Mouse (Mus musculus) cortical plate, adult 2 months (tissue): ENCODE measurements at regions not wholly inside any gene's neighbourhood (a gene's known extent, or its start where the extent isn't known, plus 50 kb on each side); places are given as distances from the start of the nearest gene placed in this dataset.

Experiments
- H3K27ac ChIP-seq: fragments of 200-500 bp; 2 replicates; pipeline ENCODE4 v1.5.1; 2012; ENCODE audit warnings: low read length, control low read depth, inconsistent platforms; ENCODE audit not compliant: insufficient read depth
- H3K4me1 ChIP-seq: fragments of 200-500 bp; 2 replicates; pipeline ENCODE4 v1.6.1; 2011; ENCODE audit warnings: low read length; ENCODE audit not compliant: control insufficient read depth, insufficient read depth
- H3K4me3 ChIP-seq: fragments of 200-500 bp; 2 replicates; pipeline ENCODE4 v1.5.1; 2011; ENCODE audit warnings: mild to moderate bottlenecking, low read length, control low read depth; ENCODE audit not compliant: insufficient read depth
- CTCF ChIP-seq: fragments of 200-500 bp; IDR thresholded peaks from 2 replicates; pipeline ENCODE4 v1.5.1; 2011; ENCODE audit warnings: mild to moderate bottlenecking, control low read depth, low read length; ENCODE audit not compliant: insufficient read depth; ENCODE audit errors: extremely low read depth
- POLR2A ChIP-seq: fragments of 200-500 bp; IDR thresholded peaks from 2 replicates; pipeline ENCODE4 v1.6.1; 2011; ENCODE audit warnings: mild to moderate bottlenecking, low read length, control low read depth; ENCODE audit not compliant: insufficient read depth; ENCODE audit errors: extremely low read depth

- Histone ChIP-seq H3K4me3 (no peak overlapping the region), H3K4me1 (peaks cover 5% of the 10 kb centered on the region), H3K27ac (no peak overlapping the region)
- TF ChIP-seq POLR2A (no peak), CTCF (no peak)
These were observed 85.2 kb upstream of the Gm26897 start for GRCm38 (mm10) chr5:111648481-111648880.

- no peak; the same call in 1 of the 2 replicates for TF ChIP-seq POLR2A
- no peak for TF ChIP-seq CTCF
- Histone ChIP-seq H3K27ac (no peak overlapping the region), H3K4me3 (no peak overlapping the region), H3K4me1 (peaks cover 5% of the 10 kb centered on the region)
These were observed 84.7 kb upstream of the Gm26897 start for GRCm38 (mm10) chr5:111649012-111649411.

- no peak overlapping the region for H3K27ac ChIP-seq
- no peak overlapping the region for H3K4me3 ChIP-seq
- peaks cover 4% of the 10 kb centered on the region for H3K4me1 ChIP-seq
- TF ChIP-seq CTCF: no peak
- no peak for TF ChIP-seq POLR2A
These were observed 81.3 kb upstream of the Gm26897 start for GRCm38 (mm10) chr5:111652472-111652871.

DNA sequence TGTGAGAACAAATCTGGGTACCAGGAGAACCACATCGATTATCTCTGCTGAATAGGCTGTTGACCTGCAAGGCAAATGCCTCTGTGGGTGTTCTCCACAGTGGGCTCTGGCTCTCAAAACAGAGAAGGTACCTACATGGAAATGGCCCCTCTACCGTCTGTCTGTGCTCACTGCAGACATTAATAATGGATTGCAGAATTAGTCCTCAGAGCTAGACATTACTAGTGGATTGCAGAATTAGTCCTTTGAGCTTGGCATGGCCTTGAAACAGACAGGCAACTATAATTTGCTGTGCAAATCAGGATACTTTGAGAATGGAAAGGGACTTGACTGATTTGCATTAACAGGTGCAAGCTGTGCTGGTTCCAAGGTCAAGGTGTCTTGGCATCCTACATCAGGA, 77.3 kb upstream of the Gm26897 start:
- no peak for TF ChIP-seq POLR2A
- no peak for TF ChIP-seq CTCF
- no peaks in the 10 kb centered on the region for H3K4me1 ChIP-seq

DNA sequence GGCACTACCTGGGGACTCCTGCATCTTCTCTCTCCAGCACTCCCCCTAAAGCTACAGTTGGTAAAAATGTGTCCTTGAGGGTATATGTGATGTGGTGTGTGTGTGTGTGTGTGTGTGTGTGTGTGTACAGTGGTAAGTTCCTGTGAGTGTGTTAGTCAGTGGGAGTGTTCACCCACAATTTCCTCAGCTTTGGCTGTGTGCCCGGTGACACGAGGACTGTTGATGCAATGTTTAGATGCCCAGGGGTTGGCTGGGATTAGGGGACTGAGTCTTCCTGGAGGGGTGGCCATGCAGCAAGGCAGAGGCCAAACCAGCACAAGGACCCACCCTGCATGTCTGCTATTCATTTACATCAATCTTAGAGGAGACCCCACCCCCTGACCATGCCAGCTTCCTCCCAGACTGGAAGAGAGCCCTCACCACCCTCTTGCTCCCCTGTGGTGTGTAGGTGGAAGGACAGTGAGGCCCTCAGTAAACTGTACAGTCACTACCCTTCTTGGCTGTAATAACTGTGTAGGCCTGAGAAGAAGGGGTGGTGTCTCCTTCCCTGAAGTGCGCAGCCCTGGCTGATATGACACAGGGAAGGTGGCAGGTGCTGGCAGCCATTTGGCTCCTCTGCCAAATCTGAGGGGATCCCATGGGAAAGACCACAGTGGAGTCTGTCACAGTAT, 75.8 kb upstream of the Gm26897 start:
- Histone ChIP-seq H3K4me1 (no peaks in the 10 kb centered on the region), H3K4me3 (no peak overlapping the region), H3K27ac (no peak overlapping the region)
- TF ChIP-seq POLR2A (no peak), CTCF (no peak)

More for the DNA sequence above, 77.3 kb upstream of the Gm26897 start:
- no peak overlapping the region for H3K4me3 ChIP-seq
- H3K27ac ChIP-seq: no peak overlapping the region

GRCm38 (mm10) chr5:111659229-111659628, 74.5 kb upstream of the Gm26897 start:
- Histone ChIP-seq H3K4me1 (no peaks in the 10 kb centered on the region), H3K4me3 (no peak overlapping the region), H3K27ac (no peak overlapping the region)
- TF ChIP-seq CTCF: no peak
- TF ChIP-seq POLR2A: no peak

DNA sequence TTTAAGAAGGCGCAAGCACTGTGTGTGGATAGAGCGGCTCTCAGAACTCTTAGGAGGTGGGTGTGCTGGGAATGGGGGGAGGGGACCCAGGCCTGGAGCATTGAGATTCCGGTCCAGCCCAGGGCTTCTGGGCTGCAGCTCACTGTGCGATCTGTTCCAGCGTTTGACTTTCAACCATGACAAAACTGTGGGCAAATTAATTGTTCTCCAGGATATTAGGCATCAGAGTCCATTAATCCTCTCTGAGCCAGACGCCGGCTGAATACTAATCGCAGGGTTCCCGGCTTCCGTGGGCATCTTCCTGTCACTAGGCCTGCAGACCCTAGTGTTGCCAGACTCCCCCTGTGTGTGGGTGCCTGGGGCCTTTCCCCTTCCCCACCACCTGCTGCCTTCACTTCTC, 73.3 kb upstream of the Gm26897 start:
- TF ChIP-seq CTCF (no peak), POLR2A (no peak)
- H3K27ac ChIP-seq: no peak overlapping the region
- no peaks in the 10 kb centered on the region for H3K4me1 ChIP-seq
- H3K4me3 ChIP-seq: no peak overlapping the region

GRCm38 (mm10) chr5:111660968-111661367, 72.8 kb upstream of the Gm26897 start:
- Histone ChIP-seq H3K4me3 (no peak overlapping the region), H3K4me1 (no peaks in the 10 kb centered on the region), H3K27ac (no peak overlapping the region)
- TF ChIP-seq POLR2A: no peak
- TF ChIP-seq CTCF: no peak

- H3K27ac ChIP-seq: no peak overlapping the region
These were observed 71.8 kb upstream of the Gm26897 start for GRCm38 (mm10) chr5:111661971-111662370.

DNA sequence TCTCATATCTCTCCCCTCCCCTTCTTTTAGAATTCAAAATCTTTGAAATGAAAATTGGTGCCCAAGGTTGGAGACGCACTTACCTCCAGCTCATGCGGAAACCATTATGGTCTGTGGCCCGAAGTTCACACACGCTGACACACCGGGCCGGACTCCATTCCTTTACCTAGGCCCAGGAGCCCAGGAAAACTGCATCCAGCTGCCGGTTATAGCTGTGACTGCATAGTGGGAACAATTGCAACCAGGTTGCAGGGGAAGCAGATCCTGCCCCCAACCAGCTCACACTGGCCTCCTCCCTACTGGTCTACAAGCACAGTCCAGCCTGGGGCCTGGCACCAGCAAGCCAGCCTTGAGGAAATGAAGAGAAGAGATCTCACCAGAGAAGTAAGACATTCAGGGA, 69.9 kb upstream of the Gm26897 start:
- Histone ChIP-seq H3K27ac (no peak overlapping the region), H3K4me3 (no peak overlapping the region), H3K4me1 (no peaks in the 10 kb centered on the region)
- TF ChIP-seq CTCF (no peak), POLR2A (no peak)

More at GRCm38 (mm10) chr5:111661971-111662370, 71.8 kb upstream of the Gm26897 start:
- TF ChIP-seq CTCF (no peak), POLR2A (no peak)
- Histone ChIP-seq H3K4me3 (no peak overlapping the region), H3K4me1 (no peaks in the 10 kb centered on the region)

DNA sequence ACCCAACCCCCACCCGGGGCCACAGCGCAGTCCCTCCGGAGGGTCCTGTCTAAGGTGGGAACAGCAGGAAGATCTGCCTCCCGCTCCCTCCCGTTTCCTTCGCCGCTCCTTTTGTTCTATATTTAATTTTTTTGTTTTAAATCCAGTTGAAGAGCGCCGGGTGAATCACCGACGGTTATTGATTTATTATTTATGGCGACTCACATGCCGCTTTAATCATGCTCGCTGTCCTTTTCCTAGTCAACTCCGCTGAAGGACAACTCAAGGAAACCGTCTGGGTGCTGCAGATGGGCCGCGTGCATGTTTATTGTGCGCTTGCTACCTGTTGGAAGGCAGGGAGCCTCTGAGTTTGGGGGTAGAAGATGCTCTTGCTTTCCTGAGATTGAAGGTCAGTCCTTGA, 68.3 kb upstream of the Gm26897 start:
- TF ChIP-seq POLR2A (no peak), CTCF (no peak)
- no peak overlapping the region for H3K27ac ChIP-seq
- H3K4me3 ChIP-seq: no peak overlapping the region
- H3K4me1 ChIP-seq: no peaks in the 10 kb centered on the region
